Mouse (Mus musculus) liver, adult 10 weeks (tissue): ENCODE data around the gene Gm17078. TPM values are rescaled to one million over a fixed set of nuclear protein-coding genes. Genes with fewer than 3 reads are reported as not detected.

ENCODE experiments used
- polyA plus RNA-seq: library from polyadenylated mRNA; stranded (reverse); fragments of 350-450 nt; fragmentation: Illumina TruSeq; extraction: RNeasy Lipid Tissue Mini Kit (QIAGEN cat#74804); gene quantifications from one replicate; pipeline ENCODE4 v1.2.3, GENCODE M21; 2014; ENCODE audit warnings: low read depth, low replicate concordance

Gene Gm17078
- polyA plus RNA-seq, result not detected

DNA sequence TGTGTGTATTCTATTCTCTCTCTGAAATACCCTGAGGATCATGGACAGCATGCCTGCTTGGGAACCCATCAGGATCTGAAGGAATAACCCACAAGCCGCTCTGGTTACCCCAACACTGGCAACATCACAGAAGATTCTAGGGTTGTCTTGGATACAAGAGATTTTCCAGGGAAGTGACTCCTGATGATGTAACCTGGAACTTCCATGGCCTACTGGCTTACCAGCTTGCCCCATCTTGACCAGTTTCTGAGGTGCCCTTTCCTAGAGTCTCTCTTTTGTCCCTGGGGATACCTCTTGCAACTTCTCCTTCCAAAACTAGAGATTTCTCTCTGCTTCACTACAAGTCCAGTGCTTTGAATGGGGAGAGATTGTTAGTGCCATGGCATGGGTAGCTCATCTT lies at the start of gene Gm17078:
Gene Gm17078 (minus strand): TSS at position 101 of the 400 bp plus-strand sequence.

DNA sequence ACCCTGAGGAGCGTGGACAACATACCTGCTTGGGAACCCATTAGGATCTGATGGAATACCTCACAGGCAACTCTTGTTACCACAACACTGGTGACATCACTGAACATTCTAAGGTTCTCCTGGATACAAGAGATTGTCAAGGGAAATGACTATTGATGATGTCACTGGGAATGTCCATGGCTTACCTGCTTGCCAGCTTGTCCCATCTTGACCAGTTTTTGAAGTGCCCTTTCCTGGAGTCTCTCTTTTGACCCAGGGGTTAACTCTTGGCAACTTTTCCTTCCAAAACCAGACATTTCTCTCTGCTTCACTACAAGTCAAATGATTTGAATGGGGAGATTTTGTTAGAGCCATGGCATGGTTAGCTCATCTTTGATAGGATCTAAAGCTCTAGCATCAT lies 24.5 kb upstream of the Gm17078 start, which contains the start of gene Gm4181:
Gene Gm4181 (minus strand): TSS at position 101 of the 400 bp plus-strand sequence.

DNA sequence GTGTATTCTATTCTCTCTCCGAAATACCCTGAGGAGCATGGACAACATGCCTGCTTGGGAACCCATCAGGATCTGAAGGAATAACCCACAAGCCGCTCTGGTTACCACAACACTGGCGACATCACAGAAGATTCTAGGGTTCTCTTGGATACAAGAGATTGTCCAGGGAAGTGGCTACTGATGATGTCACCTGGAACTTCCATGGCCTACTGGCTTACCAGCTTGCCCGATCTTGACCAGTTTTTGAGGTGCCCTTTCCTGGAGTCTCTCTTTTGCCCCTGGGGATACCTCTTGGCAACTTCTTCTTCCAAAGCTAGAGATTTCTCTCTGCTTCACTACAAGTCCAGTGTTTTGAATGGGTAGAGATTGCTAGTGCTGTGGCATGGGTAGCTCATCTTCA lies 19.1 kb downstream of the Gm17078 start, which contains the start of gene Gm17174:
Gene Gm17174 (minus strand): TSS at position 101 of the 400 bp plus-strand sequence.

GRCm38 (mm10) chr14:51573963-51574362 lies 37.1 kb downstream of the Gm17078 start, which contains the start of gene Gm17175:
Gene Gm17175 (minus strand): TSS chr14:51574063.

Other genes with a start within 250 kb of the Gm17078 start
- not detected for gene Gm7247, start 249.6 kb downstream of the Gm17078 start, polyA plus RNA-seq
- gene Vmn2r88, start 200.5 kb downstream of the Gm17078 start, polyA plus RNA-seq, result not detected
- not detected for gene Vmn2r89, start 159.5 kb downstream of the Gm17078 start, polyA plus RNA-seq
- not detected for gene Gm5622, start 58.5 kb downstream of the Gm17078 start, polyA plus RNA-seq
- gene Gm17175, start 37.2 kb downstream of the Gm17078 start, polyA plus RNA-seq, result not detected
- not detected for gene Gm17174, start 19.2 kb downstream of the Gm17078 start, polyA plus RNA-seq
- not detected for gene Gm4181, start 24.4 kb upstream of the Gm17078 start, polyA plus RNA-seq
- gene Gm17079, start 84.2 kb upstream of the Gm17078 start, polyA plus RNA-seq, result not detected
- gene Gm5800, start 105.9 kb upstream of the Gm17078 start, polyA plus RNA-seq, result not detected
- not detected for gene Ang4, start 162.3 kb upstream of the Gm17078 start, polyA plus RNA-seq
- gene AY358078, start 188.7 kb upstream of the Gm17078 start, polyA plus RNA-seq, result not detected
- not detected for gene Ear6, start 242.4 kb upstream of the Gm17078 start, polyA plus RNA-seq